Mouse (Mus musculus): ENCODE results near the gene Slc25a48. TPM values are rescaled to one million over a fixed set of nuclear protein-coding genes. Genes with fewer than 3 reads are reported as not detected.
A peak's percentile ranks its signal among the peaks of the same experiment; 100 is the strongest.

Slc25a48 gene
- polyA plus RNA-seq, 1 experiment, result 0.04 TPM

GRCm38 (mm10) chr13:56444996-56445395, 6.8 kb downstream of the Slc25a48 start:
- no peak for DNase-seq (ENCODE audit: extremely low spot score in 1 of 2, low spot score in 1 of 2)

GRCm38 (mm10) chr13:56449239-56450030, 11.3 kb downstream of the Slc25a48 start:
- peak in 1 of 2 experiments; percentile 16 for DNase-seq (ENCODE audit: extremely low spot score in 1 of 2, low spot score in 1 of 2)

DNA sequence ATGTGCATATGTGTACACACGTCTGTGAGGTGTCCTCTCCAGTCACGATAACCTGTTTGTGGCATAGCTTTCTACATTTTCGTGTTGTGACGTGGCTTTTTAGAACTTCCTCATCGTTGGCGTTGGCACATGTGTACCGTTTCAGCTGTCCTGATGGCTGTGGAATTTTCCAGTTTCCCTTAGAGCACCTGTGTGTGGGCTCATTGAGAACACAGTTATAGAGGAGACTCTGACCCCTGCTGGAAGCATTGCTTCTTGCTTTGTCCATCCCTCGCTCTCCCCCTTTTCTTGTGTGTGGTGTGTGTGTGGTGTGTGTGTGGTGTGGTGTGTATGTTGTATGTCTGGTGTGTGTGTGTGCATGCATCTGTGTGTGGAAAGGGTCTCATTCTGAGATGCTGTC, 11.9 kb downstream of the Slc25a48 start:
- DNase-seq (ENCODE audit: extremely low spot score in 1 of 2, low spot score in 1 of 2), result no peak

GRCm38 (mm10) chr13:56458001-56458400, 19.8 kb downstream of the Slc25a48 start:
- DNase-seq (ENCODE audit: extremely low spot score in 1 of 2, low spot score in 1 of 2), result no peak

DNA sequence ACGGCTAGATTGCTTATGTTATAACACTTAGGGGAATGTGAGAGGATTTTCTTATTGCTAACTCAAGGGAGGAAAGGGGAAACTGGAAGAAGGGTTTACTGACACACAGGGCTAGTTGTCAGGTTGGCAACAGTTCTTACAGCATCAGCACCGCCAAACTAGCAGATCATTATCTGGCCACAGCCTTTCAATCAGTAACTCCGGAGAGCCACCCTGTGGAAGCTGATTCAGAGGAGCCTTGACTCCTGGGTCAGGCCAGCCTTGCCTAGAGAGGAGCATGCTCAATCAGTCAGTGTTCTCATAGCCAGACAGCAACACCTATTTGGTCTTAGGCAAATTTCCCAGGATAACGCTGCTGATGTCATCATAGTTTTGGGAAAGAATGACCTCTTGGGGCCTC, 23.3 kb downstream of the Slc25a48 start:
- DNase-seq (ENCODE audit: extremely low spot score in 1 of 2, low spot score in 1 of 2), result no peak

- no peak for DNase-seq (ENCODE audit: extremely low spot score in 1 of 2, low spot score in 1 of 2)
Measured at GRCm38 (mm10) chr13:56462791-56463190, 24.6 kb downstream of the Slc25a48 start.

DNA sequence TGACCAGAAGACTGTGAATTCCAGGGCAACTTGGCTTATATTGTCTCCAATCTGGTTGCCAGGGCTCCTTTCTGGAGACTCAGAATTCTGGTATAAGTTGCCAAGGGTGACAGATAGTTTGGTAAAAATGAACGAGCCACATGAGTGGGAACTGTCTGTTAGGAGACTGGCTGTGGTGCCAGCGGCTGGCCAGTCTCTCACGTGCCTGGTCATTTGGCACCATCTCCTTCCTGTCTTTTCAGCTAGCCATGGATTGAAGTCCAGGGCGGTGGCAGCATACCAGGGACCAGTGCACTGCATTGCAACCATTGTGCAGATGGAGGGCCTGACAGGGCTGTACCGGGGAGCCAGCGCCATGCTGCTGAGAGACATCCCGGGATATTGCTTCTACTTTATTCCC, 25.1 kb downstream of the Slc25a48 start:
- DNase-seq (ENCODE audit: extremely low spot score in 1 of 2, low spot score in 1 of 2), result no peak

DNA sequence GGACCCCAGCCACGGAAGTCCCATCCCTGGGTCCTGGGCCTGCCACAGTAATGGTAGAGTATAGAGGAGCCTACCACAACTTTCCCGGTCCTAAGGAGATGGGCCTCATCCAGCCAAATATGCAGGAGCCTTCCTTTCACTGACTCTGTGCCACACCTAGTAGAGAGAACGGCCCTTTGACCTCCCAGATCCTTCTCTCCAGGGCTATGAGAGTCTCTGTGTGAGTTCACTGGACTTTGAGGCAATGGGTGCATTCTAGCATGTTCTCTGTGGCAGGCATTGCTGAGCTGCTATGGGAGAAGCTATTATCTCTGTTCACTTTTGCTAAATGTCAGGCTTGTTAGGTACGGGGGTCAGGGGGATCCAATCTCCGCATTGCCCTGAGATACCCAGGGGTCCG, 25.6 kb downstream of the Slc25a48 start:
- DNase-seq (ENCODE audit: extremely low spot score in 1 of 2, low spot score in 1 of 2), result no peak

DNA sequence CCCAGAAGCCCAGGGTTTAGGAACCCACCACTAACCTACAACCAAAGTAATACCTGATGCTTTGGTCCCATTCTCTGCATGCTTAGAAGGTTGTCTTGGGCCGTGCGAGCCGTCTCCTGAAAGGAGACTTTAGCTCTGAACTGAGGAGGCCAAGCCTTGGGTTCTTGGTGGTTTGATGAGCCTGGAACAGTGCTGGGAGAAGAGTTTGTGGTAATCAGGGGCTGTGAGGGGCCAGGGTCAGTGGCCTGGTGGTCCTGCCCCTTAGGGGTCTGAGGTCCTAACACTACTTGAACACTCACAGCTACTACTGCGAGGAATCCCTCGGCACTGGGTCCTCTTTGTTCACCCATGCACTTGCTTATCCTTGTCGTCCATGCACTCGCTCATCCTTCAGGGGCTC, 29.6 kb downstream of the Slc25a48 start:
- DNase-seq (ENCODE audit: extremely low spot score in 1 of 2, low spot score in 1 of 2), result no peak

GRCm38 (mm10) chr13:56468536-56468935, 30.4 kb downstream of the Slc25a48 start:
- DNase-seq (ENCODE audit: extremely low spot score in 1 of 2, low spot score in 1 of 2), result no peak

GRCm38 (mm10) chr13:56471211-56471610, 33.1 kb downstream of the Slc25a48 start:
- DNase-seq (ENCODE audit: extremely low spot score in 1 of 2, low spot score in 1 of 2), result no peak

- no peak for DNase-seq (ENCODE audit: extremely low spot score in 1 of 2, low spot score in 1 of 2)
Measured at GRCm38 (mm10) chr13:56471951-56472350, 33.8 kb downstream of the Slc25a48 start.

- DNase-seq (ENCODE audit: extremely low spot score in 1 of 2, low spot score in 1 of 2), result no peak
Measured at GRCm38 (mm10) chr13:56472661-56473060, 34.5 kb downstream of the Slc25a48 start.

GRCm38 (mm10) chr13:56475363-56475762, 37.2 kb downstream of the Slc25a48 start:
- peak in 1 of 2 experiments; percentile 73 for DNase-seq (ENCODE audit: extremely low spot score in 1 of 2, low spot score in 1 of 2)

GRCm38 (mm10) chr13:56476790-56477189, 38.6 kb downstream of the Slc25a48 start:
- DNase-seq (ENCODE audit: extremely low spot score in 1 of 2, low spot score in 1 of 2), result no peak

DNA sequence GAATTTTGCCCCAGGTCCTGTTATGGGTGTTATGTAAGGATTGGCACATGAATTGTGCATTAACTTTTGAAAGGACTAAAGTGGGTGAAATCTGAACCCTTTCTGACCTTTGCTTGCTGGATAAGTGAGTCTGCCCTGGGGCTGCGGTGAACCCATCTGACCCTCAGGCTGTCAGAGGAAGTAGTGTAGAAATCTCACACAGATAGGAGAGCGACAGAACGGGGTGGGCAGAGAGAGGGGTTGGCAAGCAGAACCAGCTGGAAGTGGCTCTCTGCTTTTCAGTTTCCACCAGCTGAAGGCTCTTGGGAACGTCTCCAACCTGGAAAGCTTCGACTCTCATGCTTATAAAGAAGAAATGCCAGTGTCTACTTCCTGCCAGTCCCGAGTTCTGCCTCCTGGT, 39.1 kb downstream of the Slc25a48 start:
- DNase-seq (ENCODE audit: extremely low spot score in 1 of 2, low spot score in 1 of 2), result peak; percentile 14 to 64

DNA sequence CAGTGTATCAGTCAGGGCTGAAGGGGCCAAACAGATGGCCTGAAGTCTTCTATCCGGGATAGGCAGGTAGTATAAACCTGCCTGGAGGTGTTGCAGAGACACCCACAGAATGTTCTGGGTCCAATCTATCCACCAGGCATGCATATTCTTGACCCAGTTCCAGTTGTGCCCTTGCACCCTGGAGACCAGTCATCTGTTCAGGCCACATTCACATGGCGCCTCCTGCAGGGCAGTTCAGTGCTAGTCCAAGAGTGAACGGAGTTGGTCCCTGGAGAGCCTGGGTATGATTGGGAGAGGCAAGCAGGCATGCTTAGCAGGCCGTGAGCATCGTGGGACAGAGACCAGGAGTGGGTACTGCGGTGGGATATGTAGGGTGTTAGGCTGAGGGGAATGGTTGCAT, 39.9 kb downstream of the Slc25a48 start:
- DNase-seq (ENCODE audit: extremely low spot score in 1 of 2, low spot score in 1 of 2), result no peak

DNA sequence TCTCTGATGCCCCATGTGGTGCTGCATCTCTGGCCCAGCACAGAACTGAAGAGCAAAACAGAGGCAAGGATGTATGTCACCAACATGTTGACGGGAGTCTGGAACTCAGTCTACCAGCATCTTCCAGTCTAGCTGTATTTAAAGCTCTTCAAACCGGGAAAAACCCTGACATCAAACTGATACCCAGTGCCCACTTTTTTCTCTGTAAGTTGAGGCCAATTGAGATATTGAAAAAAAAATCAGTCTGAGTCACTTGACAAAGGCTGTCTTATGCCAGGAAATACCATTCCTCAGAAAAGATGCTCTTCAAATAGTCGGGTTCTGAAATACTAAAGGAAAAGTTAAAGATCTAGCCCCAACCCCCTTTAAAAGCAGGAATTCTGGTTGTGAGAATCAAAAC, 44.0 kb downstream of the Slc25a48 start, which contains the start of gene Il9:
Il9 (minus strand) TSS at position 101 of the 400 bp plus-strand sequence.
- DNase-seq (ENCODE audit: extremely low spot score in 1 of 2, low spot score in 1 of 2), result no peak

GRCm38 (mm10) chr13:56488012-56488411, 49.9 kb downstream of the Slc25a48 start:
- DNase-seq (ENCODE audit: extremely low spot score in 1 of 2, low spot score in 1 of 2), result peak in 1 of 2 experiments; percentile 16

DNA sequence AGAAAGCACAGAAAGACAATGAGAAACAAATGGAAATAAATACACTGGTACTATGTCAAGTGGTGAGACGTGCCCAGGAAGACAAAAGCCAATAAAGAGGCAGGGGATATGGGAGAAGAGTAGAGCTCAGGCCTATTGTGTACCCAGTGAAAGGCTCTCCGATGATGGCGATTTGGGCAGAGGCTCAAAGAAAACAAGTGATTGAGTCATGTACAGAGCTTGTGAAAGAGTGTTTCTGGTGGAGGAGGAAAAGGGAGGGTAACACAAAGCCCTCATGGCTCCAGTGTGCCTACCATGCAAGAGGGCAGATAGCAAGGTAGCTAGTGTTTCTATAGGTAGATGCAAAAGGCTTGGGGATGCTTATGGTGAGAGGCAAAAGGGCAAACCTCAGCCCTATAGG, 56.3 kb downstream of the Slc25a48 start:
- DNase-seq (ENCODE audit: extremely low spot score in 1 of 2, low spot score in 1 of 2), result no peak

DNA sequence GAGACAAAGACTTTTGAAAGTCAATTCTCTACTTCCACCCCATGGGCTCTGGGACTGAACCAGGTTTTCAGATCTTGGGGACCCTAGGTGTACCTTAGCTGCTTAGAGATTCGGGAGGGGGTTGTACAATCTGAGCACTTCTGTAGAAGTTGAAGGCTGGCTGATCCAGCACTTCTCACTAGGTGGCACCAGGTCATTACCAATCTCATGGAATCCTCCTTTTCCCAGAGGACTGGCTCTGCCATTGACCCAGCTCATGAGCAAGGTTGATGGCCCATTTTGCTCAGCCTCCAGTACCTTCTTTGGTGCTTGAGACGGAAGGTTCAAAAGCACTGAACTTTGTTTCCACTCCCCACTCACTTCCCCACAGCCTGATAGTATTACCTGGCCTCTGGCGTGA, 62.0 kb downstream of the Slc25a48 start:
- DNase-seq (ENCODE audit: extremely low spot score in 1 of 2, low spot score in 1 of 2), result peak in 1 of 2 experiments; percentile 11

- no peak for DNase-seq (ENCODE audit: extremely low spot score in 1 of 2, low spot score in 1 of 2)
Measured at GRCm38 (mm10) chr13:56500636-56501035, 62.5 kb downstream of the Slc25a48 start.

Measured in frontal cortex, adult 2 months (tissue).